Mouse (Mus musculus) testis, adult 2 months (tissue): ENCODE data around the gene Prmt1. TPM values are rescaled to one million over a fixed set of nuclear protein-coding genes. Genes with fewer than 3 reads are reported as not detected.

Experiments used
- H3K27ac ChIP-seq: fragments of 200-500 bp; 2 replicates; pipeline ENCODE4 v1.5.1; 2012; ENCODE audit warnings: low read depth, low read length; ENCODE audit not compliant: control insufficient read depth, insufficient read depth
- H3K27me3 ChIP-seq: fragments of 200-500 bp; 2 replicates; pipeline ENCODE4 v1.6.1; 2012; ENCODE audit warnings: mild to moderate bottlenecking, low read length, moderate library complexity; ENCODE audit not compliant: control insufficient read depth, insufficient read depth
- H3K36me3 ChIP-seq: fragments of 200-500 bp; 2 replicates; pipeline ENCODE4 v1.6.1; 2012; ENCODE audit warnings: mild to moderate bottlenecking, low read length; ENCODE audit not compliant: control insufficient read depth, insufficient read depth
- H3K4me1 ChIP-seq: fragments of 200-500 bp; 2 replicates; pipeline ENCODE4 v1.6.1; 2012; ENCODE audit warnings: low read length; ENCODE audit not compliant: control insufficient read depth, insufficient read depth
- H3K4me3 ChIP-seq: fragments of 200-500 bp; 2 replicates; pipeline ENCODE4 v1.5.1; 2012; ENCODE audit warnings: low read depth, mild to moderate bottlenecking, low read length, moderate library complexity, mixed read lengths; ENCODE audit not compliant: control insufficient read depth
- CTCF ChIP-seq: fragments of 200-500 bp; IDR thresholded peaks from 2 replicates; pipeline ENCODE4 v1.5.1; 2012; ENCODE audit warnings: low read depth, mild to moderate bottlenecking, inconsistent platforms, low read length, moderate library complexity; ENCODE audit not compliant: control insufficient read depth, insufficient read depth, insufficient replicate concordance
- POLR2A ChIP-seq: fragments of 200-500 bp; IDR thresholded peaks from 2 replicates; pipeline ENCODE4 v1.6.1; 2012; ENCODE audit warnings: low read depth, mild to moderate bottlenecking, inconsistent platforms, low read length, moderate library complexity; ENCODE audit not compliant: control insufficient read depth
- polyA plus RNA-seq: library from polyadenylated mRNA; depleted of rRNA; stranded (reverse); fragments of >200 nt; gene quantifications from 2 replicates; pipeline ENCODE4 v1.2.3, GENCODE M21; 2012

The Prmt1 gene
- polyA plus RNA-seq, 1 experiment: 60.1 TPM

- TF ChIP-seq POLR2A: no peak
- TF ChIP-seq CTCF: no peak
- Histone ChIP-seq H3K4me1 (peaks cover 15% of the 10 kb centered on the region), H3K27me3 (no peaks in the 10 kb centered on the region), H3K27ac (no peak overlapping the region), H3K4me3 (no peak overlapping the region), H3K36me3 (peaks cover 2% of the 10 kb centered on the region)
Measured at GRCm38 (mm10) chr7:45000539-45001114, 14.3 kb upstream of the Prmt1 start.

GRCm38 (mm10) chr7:44999753-45000152 lies 13.4 kb upstream of the Prmt1 start:
- Histone ChIP-seq H3K4me3 (no peak overlapping the region), H3K27ac (no peak overlapping the region), H3K36me3 (peaks cover 2% of the 10 kb centered on the region), H3K27me3 (no peaks in the 10 kb centered on the region), H3K4me1 (peaks cover 15% of the 10 kb centered on the region)
- TF ChIP-seq POLR2A (no peak), CTCF (no peak)

GRCm38 (mm10) chr7:44998501-44998955 lies 12.2 kb upstream of the Prmt1 start, which contains the start of gene Bcl2l12:
Gene Bcl2l12, minus strand, starts transcription at chr7:44998712.
- Histone ChIP-seq H3K36me3 (peaks cover 2% of the 10 kb centered on the region), H3K27ac (peak within 1 kb of the TSS; percentile 99), H3K4me1 (peaks cover 15% of the 10 kb centered on the region), H3K4me3 (peak within 1 kb of the TSS; percentile 98), H3K27me3 (no peaks in the 10 kb centered on the region)
- TF ChIP-seq POLR2A: no peak
- no peak for TF ChIP-seq CTCF

- Histone ChIP-seq H3K4me3 (peak overlapping the region; percentile 98), H3K4me1 (peaks cover 15% of the 10 kb centered on the region), H3K27me3 (no peaks in the 10 kb centered on the region), H3K27ac (peak overlapping the region; percentile 99), H3K36me3 (peaks cover 2% of the 10 kb centered on the region)
- no peak for TF ChIP-seq POLR2A
- TF ChIP-seq CTCF: no peak
Measured at GRCm38 (mm10) chr7:44997940-44998428, 11.6 kb upstream of the Prmt1 start.

GRCm38 (mm10) chr7:44997231-44997939 lies 11.0 kb upstream of the Prmt1 start, which contains the start of gene Irf3:
Gene Irf3, plus strand, starts transcription at chr7:44997648.
- H3K4me1 ChIP-seq: peaks cover 15% of the 10 kb centered on the region
- H3K27ac ChIP-seq: peak within 1 kb of the TSS; percentile 99
- peak within 1 kb of the TSS; percentile 98 for H3K4me3 ChIP-seq
- no peak for TF ChIP-seq CTCF
- peak; percentile 89 for TF ChIP-seq POLR2A
- no peaks in the 10 kb centered on the region for H3K27me3 ChIP-seq
- H3K36me3 ChIP-seq: peaks cover 2% of the 10 kb centered on the region; the same call in 1 of the 2 replicates

- no peak for TF ChIP-seq POLR2A
- TF ChIP-seq CTCF: no peak
- Histone ChIP-seq H3K27ac (peak overlapping the region; percentile 99), H3K27me3 (no peaks in the 10 kb centered on the region), H3K4me3 (peak overlapping the region; percentile 98), H3K36me3 (peaks cover 4% of the 10 kb centered on the region; the same call in 1 of the 2 replicates), H3K4me1 (peaks cover 15% of the 10 kb centered on the region)
Measured at GRCm38 (mm10) chr7:44996672-44997071, 10.3 kb upstream of the Prmt1 start.

GRCm38 (mm10) chr7:44986879-44987718 lies 731 bp upstream of the Prmt1 start:
- TF ChIP-seq CTCF (no peak), POLR2A (peak; percentile 10; the same call in 1 of the 2 replicates)
- Histone ChIP-seq H3K27ac (peak overlapping the region; percentile 77), H3K27me3 (no peaks in the 10 kb centered on the region), H3K4me1 (peaks cover 11% of the 10 kb centered on the region), H3K36me3 (peaks cover 2% of the 10 kb centered on the region; the same call in 1 of the 2 replicates), H3K4me3 (peak overlapping the region; percentile 81)
